Mouse (Mus musculus) MEL (cell line): Measurements from ENCODE around the gene Atp5s. TPM values are rescaled to one million over a fixed set of nuclear protein-coding genes. Genes with fewer than 3 reads are reported as not detected.

Experiments used
- DNase-seq: peaks from one replicate; pipeline ENCODE4 v3.0.0; 2011; ENCODE audit warnings: low read depth, low spot score
- H3K27ac ChIP-seq: 2 replicates; pipeline ENCODE4 v1.5.1; 2012; ENCODE audit warnings: low read depth, mild to moderate bottlenecking, control low read depth, low read length, moderate library complexity; ENCODE audit not compliant: control insufficient read depth
- H3K27me3 ChIP-seq, 2 experiments: fragments of 150-350 bp in 1 of 2; sonication (generic) in 1 of 2; 2 replicates each; pipeline ENCODE4 v1.6.1; 2012; ENCODE audit warnings: low read length in 2 of 2, mild to moderate bottlenecking in 2 of 2, improper control_type of control experiment in 1 of 2, moderate library complexity in 1 of 2; ENCODE audit not compliant: insufficient read depth in 2 of 2, control insufficient read depth in 1 of 2
- H3K36me3 ChIP-seq, 2 experiments: 2 replicates each; pipeline ENCODE4 v1.6.1; 2012 to 2014; ENCODE audit warnings: low read length in 2 of 2, improper control_type of control experiment in 1 of 2, inconsistent platforms in 1 of 2, mild to moderate bottlenecking in 1 of 2; ENCODE audit not compliant: insufficient read depth in 2 of 2, control insufficient read depth in 1 of 2
- H3K4me1 ChIP-seq, 2 experiments: fragments of 150-350 bp in 1 of 2; sonication (generic) in 1 of 2; 2 replicates each; pipeline ENCODE4 v1.6.1; 2012; ENCODE audit warnings: low read length in 2 of 2, improper control_type of control experiment in 1 of 2, mild to moderate bottlenecking in 1 of 2; ENCODE audit not compliant: insufficient read depth in 2 of 2, control insufficient read depth in 1 of 2
- H3K4me3 ChIP-seq, 2 experiments: fragments of 150-350 bp in 1 of 2; sonication (generic) in 1 of 2; 2 replicates each; pipeline ENCODE4 v1.5.1; 2012; ENCODE audit warnings: low read depth in 2 of 2, low read length in 2 of 2, mild to moderate bottlenecking in 2 of 2, moderate library complexity in 2 of 2, control low read depth in 1 of 2, improper control_type of control experiment in 1 of 2; ENCODE audit not compliant: control insufficient read depth in 1 of 2, insufficient read depth in 1 of 2
- H3K79me2 ChIP-seq: 2 replicates; pipeline ENCODE4 v1.6.1; 2012; ENCODE audit warnings: mild to moderate bottlenecking, low read length, moderate library complexity; ENCODE audit not compliant: control insufficient read depth, poor library complexity, insufficient read depth
- H3K9ac ChIP-seq: 2 replicates; pipeline ENCODE4 v1.6.1; 2012; ENCODE audit warnings: low read depth, mild to moderate bottlenecking, control low read depth, low read length, moderate library complexity; ENCODE audit not compliant: control insufficient read depth, poor library complexity, severe bottlenecking
- H3K9me3 ChIP-seq: fragments of 150-350 bp; sonication (generic); replicated peaks from 2 replicates; pipeline ENCODE4 v1.6.1; 2012; ENCODE audit warnings: mild to moderate bottlenecking, low read length, improper control_type of control experiment, moderate library complexity; ENCODE audit not compliant: insufficient read depth
- E2F4 ChIP-seq: IDR thresholded peaks from 2 replicates; pipeline ENCODE4 v1.6.1; 2011; ENCODE audit warnings: low read depth, low read length, improper control_type of control experiment, borderline replicate concordance
- EP300 ChIP-seq, 2 experiments: IDR thresholded peaks; 2 replicates each; pipeline ENCODE4 v1.6.1; 2011; ENCODE audit warnings: improper control_type of control experiment in 2 of 2, low read length in 2 of 2, low read depth in 1 of 2, mild to moderate bottlenecking in 1 of 2
- ETS1 ChIP-seq: IDR thresholded peaks from 2 replicates; pipeline ENCODE4 v1.6.1; 2012; ENCODE audit warnings: low read depth, mild to moderate bottlenecking, inconsistent platforms, low read length, improper control_type of control experiment, moderate library complexity
- GATA1 ChIP-seq: IDR thresholded peaks from 2 replicates; pipeline ENCODE4 v1.6.1; 2011; ENCODE audit warnings: low read depth, low read length, improper control_type of control experiment
- HCFC1 ChIP-seq: IDR thresholded peaks from 2 replicates; pipeline ENCODE4 v1.6.1; 2012; ENCODE audit warnings: low read depth, mild to moderate bottlenecking, inconsistent platforms, low read length, improper control_type of control experiment, moderate library complexity
- JUND ChIP-seq: IDR thresholded peaks from 2 replicates; pipeline ENCODE4 v1.6.1; 2011; ENCODE audit warnings: low read depth, mild to moderate bottlenecking, improper control_type of control experiment, low read length
- KAT2A ChIP-seq: conservative IDR thresholded peaks from 2 replicates; pipeline ENCODE4 v1.6.1; 2012; ENCODE audit warnings: low read depth, low read length, improper control_type of control experiment, inconsistent platforms
- MAFK ChIP-seq: IDR thresholded peaks from 2 replicates; pipeline ENCODE4 v1.6.1; 2011; ENCODE audit warnings: low read depth, mild to moderate bottlenecking, low read length, improper control_type of control experiment, borderline replicate concordance
- MAZ ChIP-seq: IDR thresholded peaks from 2 replicates; pipeline ENCODE4 v1.6.1; 2012; ENCODE audit warnings: low read depth, mild to moderate bottlenecking, inconsistent platforms, low read length, improper control_type of control experiment
- MEF2A ChIP-seq: IDR thresholded peaks from 2 replicates; pipeline ENCODE4 v1.6.1; 2014; ENCODE audit warnings: low read depth, mild to moderate bottlenecking, inconsistent platforms, low read length, improper control_type of control experiment; ENCODE audit not compliant: poor library complexity, insufficient replicate concordance, severe bottlenecking; ENCODE audit errors: extremely low read depth
- MXI1 ChIP-seq: IDR thresholded peaks from 2 replicates; pipeline ENCODE4 v1.6.1; 2011; ENCODE audit warnings: mild to moderate bottlenecking, low read depth, low read length, improper control_type of control experiment
- MYC ChIP-seq: IDR thresholded peaks from 2 replicates; pipeline ENCODE4 v1.6.1; 2011; ENCODE audit warnings: low read depth, mild to moderate bottlenecking, low read length, improper control_type of control experiment, moderate library complexity
- NELFE ChIP-seq: IDR thresholded peaks from 2 replicates; pipeline ENCODE4 v1.6.1; 2011; ENCODE audit warnings: low read depth, low read length, improper control_type of control experiment
- NRF1 ChIP-seq: IDR thresholded peaks from 2 replicates; pipeline ENCODE4 v1.6.1; 2014; ENCODE audit warnings: low read depth, mild to moderate bottlenecking, inconsistent platforms, low read length, improper control_type of control experiment, moderate library complexity; ENCODE audit not compliant: poor library complexity, insufficient read depth, severe bottlenecking
- POLR2A ChIP-seq, 2 experiments: IDR thresholded peaks; 2 replicates each; pipeline ENCODE4 v1.6.1; 2011 to 2012; ENCODE audit warnings: low read length in 2 of 2, mild to moderate bottlenecking in 2 of 2, control low read depth in 1 of 2, improper control_type of control experiment in 1 of 2, low read depth in 1 of 2, moderate library complexity in 1 of 2; ENCODE audit not compliant: control insufficient read depth in 1 of 2, insufficient read depth in 1 of 2, poor library complexity in 1 of 2
- SIN3A ChIP-seq: IDR thresholded peaks from 2 replicates; pipeline ENCODE4 v1.6.1; 2012; ENCODE audit warnings: low read length, improper control_type of control experiment, inconsistent platforms
- TAL1 ChIP-seq: IDR thresholded peaks from 2 replicates; pipeline ENCODE4 v1.6.1; 2012; ENCODE audit warnings: mild to moderate bottlenecking, inconsistent platforms, low read length, moderate library complexity, mixed read lengths
- TBP ChIP-seq: IDR thresholded peaks from 2 replicates; pipeline ENCODE4 v1.8.0; 2011; ENCODE audit warnings: low read depth, low read length, improper control_type of control experiment
- USF1 ChIP-seq: IDR thresholded peaks from 2 replicates; pipeline ENCODE4 v1.6.1; 2014; ENCODE audit warnings: low read depth, mild to moderate bottlenecking, inconsistent platforms, low read length, improper control_type of control experiment, moderate library complexity
- USF2 ChIP-seq, 2 experiments: IDR thresholded peaks; 2 replicates each; pipeline ENCODE4 v1.6.1; 2011 to 2012; ENCODE audit warnings: improper control_type of control experiment in 2 of 2, low read length in 2 of 2, borderline replicate concordance in 1 of 2, inconsistent platforms in 1 of 2, low read depth in 1 of 2, mild to moderate bottlenecking in 1 of 2; ENCODE audit not compliant: insufficient read depth in 1 of 2
- ZC3H11A ChIP-seq: IDR thresholded peaks from 2 replicates; pipeline ENCODE4 v1.6.1; 2012; ENCODE audit warnings: low read depth, mild to moderate bottlenecking, inconsistent platforms, low read length, improper control_type of control experiment
- ZKSCAN1 ChIP-seq: IDR thresholded peaks from 2 replicates; pipeline ENCODE4 v1.6.1; 2012; ENCODE audit warnings: low read depth, mild to moderate bottlenecking, inconsistent platforms, low read length, improper control_type of control experiment, moderate library complexity
- ZNF384 ChIP-seq: IDR thresholded peaks from 2 replicates; pipeline ENCODE4 v1.6.1; 2012; ENCODE audit warnings: low read depth, mild to moderate bottlenecking, inconsistent platforms, low read length, improper control_type of control experiment
- polyA plus RNA-seq, 2 experiments: library from polyadenylated mRNA; stranded (reverse) in 1 of 2; unstranded in 1 of 2; fragments of >175 nt in 1 of 2; fragments of >200 nt in 1 of 2; gene quantifications; 2 replicates each; pipeline versions ENCODE4 v1.2.1 to v1.2.4; 2012; ENCODE audit warnings: low replicate concordance in 2 of 2, low read depth in 1 of 2; ENCODE audit not compliant: insufficient read length in 2 of 2, insufficient read depth in 1 of 2, missing spikeins in 1 of 2
- total RNA-seq: library from RNA; depleted of rRNA; stranded (reverse); fragments of 300-350 nt; gene quantifications from 2 replicates; pipeline ENCODE4 v1.2.3, GENCODE M21; 2012

Atp5s gene
- total and polyA plus RNA-seq, 3 experiments = 12.7 to 13.7 TPM; not detected in 1

DNA sequence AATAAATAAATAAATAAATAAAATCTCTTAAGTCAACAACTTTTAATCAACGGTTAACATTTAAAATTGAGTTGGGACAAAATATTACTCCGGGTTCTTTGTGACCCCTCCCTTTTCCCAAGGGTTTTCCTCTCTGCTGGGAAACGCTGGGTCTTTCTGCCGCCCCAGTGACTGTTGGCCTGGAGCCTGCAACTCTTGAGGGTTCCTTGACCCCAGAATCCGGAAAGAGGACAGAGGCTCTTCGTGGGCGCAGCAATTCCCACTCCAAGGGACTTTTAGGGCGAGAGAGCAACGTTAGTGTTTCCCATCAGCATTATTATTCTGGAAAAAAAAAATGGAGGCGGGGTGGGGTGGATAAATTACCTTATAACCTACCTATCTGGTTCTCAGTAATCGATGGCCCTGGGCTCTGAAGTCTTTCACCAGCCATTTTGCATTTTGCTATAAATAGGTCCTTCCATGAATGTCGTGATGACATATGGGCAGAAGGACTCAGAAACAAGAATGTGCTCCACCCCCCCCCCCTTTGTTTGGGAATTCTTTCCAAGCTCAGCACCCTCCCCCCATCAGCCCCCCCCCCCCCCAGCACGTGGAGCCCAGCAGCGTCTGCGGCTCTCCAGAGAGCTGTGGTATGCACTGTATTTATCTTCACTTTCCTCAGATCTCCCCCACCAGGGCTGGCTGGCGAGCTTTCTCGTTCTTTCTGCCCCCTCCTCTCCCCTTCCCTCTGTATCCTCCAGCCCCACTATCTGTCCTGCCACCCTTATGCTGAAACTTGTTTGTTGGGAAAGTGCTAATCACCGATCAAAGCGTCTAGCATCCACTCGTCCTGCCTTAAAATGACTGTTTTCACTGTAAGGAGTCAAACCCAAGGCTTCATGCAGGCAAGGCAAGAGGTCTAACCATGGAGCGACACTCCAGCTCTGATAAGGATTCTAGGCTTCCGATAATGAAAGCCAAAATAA, 33.8 kb downstream of the Atp5s start:
- H3K9ac ChIP-seq = peak overlapping the region; percentile 70
- DNase-seq = peak; percentile 71
- H3K27ac ChIP-seq = peak overlapping the region; percentile 86
- TF ChIP-seq USF1 (no peak), HCFC1 (peak; percentile 35; the same call in 1 of the 2 replicates), POLR2A (IDR thresholded peaks at IDR 0.05; ENCODE audit: control insufficient read depth in 1 of 2, insufficient read depth in 1 of 2, low read depth in 1 of 2, low read length in 2 of 2, poor library complexity in 1 of 2) (no peak), MAFK (peak; percentile 22; the same call in 1 of the 2 replicates), KAT2A (no peak), MAZ (no peak), MXI1 (peak; percentile 54), SIN3A (peak; percentile 63; the same call in 1 of the 2 replicates), NELFE (no peak), NRF1 (no peak), ZNF384 (0 out of 2 replicates have a peak, but pooled peaks have one; percentile 13), E2F4 (no peak), ZC3H11A (0 out of 2 replicates have a peak, but pooled peaks have one; percentile 9), ETS1 (no peak; the same call in 1 of the 2 replicates), TBP (no peak), ZKSCAN1 (no peak), TAL1 (no peak), MYC (peak; percentile 29; the same call in 1 of the 2 replicates), MEF2A (no peak), USF2 (IDR thresholded peaks at IDR 0.05; ENCODE audit: borderline replicate concordance in 1 of 2, insufficient read depth in 1 of 2, low read depth in 1 of 2, low read length in 2 of 2) (no peak), EP300 (IDR thresholded peaks at IDR 0.05; ENCODE audit: low read depth in 1 of 2, low read length in 2 of 2) (peak in 1 of 2 experiments; percentile 28; a peak in 1 of 4 replicates), GATA1 (peak; percentile 73), JUND (no peak)
- TF ChIP-seq, all 39 proteins: peak for 9
- H3K27me3 ChIP-seq = no peaks in the 10 kb centered on the region
- H3K4me3 ChIP-seq = peak overlapping the region; percentile 70 to 86
- peaks cover 7 to 20% of the 10 kb centered on the region in 2 experiments for H3K4me1 ChIP-seq
- H3K79me2 ChIP-seq = no peaks in the 10 kb centered on the region; the same call in 1 of the 2 replicates
- H3K36me3 ChIP-seq = peaks cover 0 to 17% of the 10 kb centered on the region in 2 experiments; a peak in 2 of 4 replicates
- H3K9me3 ChIP-seq = no peaks in the 10 kb centered on the region
